Mouse (Mus musculus) liver, embryonic 14.5 days (tissue): ENCODE data around the gene Dcaf4. TPM values are rescaled to one million over a fixed set of nuclear protein-coding genes. Genes with fewer than 3 reads are reported as not detected.

Experiments
- ATAC-seq: fragments of 200-750 bp; cut with Nextera tagmentation; 2 replicates; pipeline ENCODE4 v1.8.0; 2017; ENCODE audit warnings: moderate number of reproducible peaks, mild to moderate bottlenecking, moderate library complexity; ENCODE audit not compliant: insufficient read depth
- DNase-seq, 3 experiments: peaks; one replicate each; pipeline ENCODE4 v3.0.0-alpha.2; 2012 to 2013; ENCODE audit warnings: low read depth in 3 of 3, low spot score in 3 of 3
- H3K27ac ChIP-seq: fragments of 300-500 bp; sonication (generic); 2 replicates; pipeline ENCODE4 v1.5.1; 2014; ENCODE audit warnings: moderate library complexity, mild to moderate bottlenecking, control low read depth, inconsistent platforms
- H3K27me3 ChIP-seq: fragments of 300-500 bp; sonication (generic); 2 replicates; pipeline ENCODE4 v1.6.1; 2014; ENCODE audit warnings: mild to moderate bottlenecking, low read length, moderate library complexity; ENCODE audit not compliant: control insufficient read depth, insufficient read depth
- H3K36me3 ChIP-seq: fragments of 300-500 bp; sonication (generic); replicated peaks from 2 replicates; pipeline ENCODE4 v1.6.1; 2014; ENCODE audit warnings: low read depth; ENCODE audit not compliant: control insufficient read depth, insufficient read depth
- H3K4me1 ChIP-seq, 2 experiments: fragments of 200-500 bp in 1 of 2; fragments of 300-500 bp in 1 of 2; sonication (generic) in 1 of 2; replicated peaks; 2 replicates each; pipeline ENCODE4 v1.6.1; 2012 to 2014; ENCODE audit warnings: antibody characterized with exemption in 1 of 2, inconsistent platforms in 1 of 2, low read length in 1 of 2; ENCODE audit not compliant: control insufficient read depth in 2 of 2, insufficient read depth in 2 of 2
- H3K4me2 ChIP-seq: fragments of 300-500 bp; sonication (generic); 2 replicates; pipeline ENCODE4 v1.6.1; 2014; ENCODE audit warnings: low read depth, mild to moderate bottlenecking, control low read depth, moderate library complexity
- H3K4me3 ChIP-seq, 2 experiments: fragments of 200-500 bp in 1 of 2; fragments of 300-500 bp in 1 of 2; sonication (generic) in 1 of 2; 2 replicates each; pipeline ENCODE4 v1.5.1; 2012 to 2014; ENCODE audit warnings: low read depth in 2 of 2, low read length in 2 of 2, mild to moderate bottlenecking in 2 of 2, control low read depth in 1 of 2, inconsistent platforms in 1 of 2, moderate library complexity in 1 of 2; ENCODE audit not compliant: insufficient read depth in 1 of 2
- H3K9ac ChIP-seq: fragments of 300-500 bp; sonication (generic); replicated peaks from 2 replicates; pipeline ENCODE4 v1.6.1; 2014; ENCODE audit warnings: mild to moderate bottlenecking, control low read depth, moderate library complexity
- H3K9me3 ChIP-seq: fragments of 300-500 bp; sonication (generic); 2 replicates; pipeline ENCODE4 v1.6.1; 2016; ENCODE audit warnings: low read length, mixed read lengths; ENCODE audit not compliant: control insufficient read depth
- CTCF ChIP-seq: IDR thresholded peaks from 2 replicates; pipeline ENCODE4 v1.5.1; 2016; ENCODE audit warnings: antibody characterized with exemption, low read depth, control low read depth
- EP300 ChIP-seq: IDR thresholded peaks from 2 replicates; pipeline ENCODE4 v1.6.1; 2016; ENCODE audit warnings: antibody characterized with exemption, low read depth
- WGBS: fragments of 180-500 bp; shearing (Covaris S2); extraction: QIAGEN DNeasy Blood & Tissue Kit; methylation state at CpG from one replicate; pipeline ENCODE4 v1.1.7; 2014; ENCODE audit not compliant: insufficient replicate concordance; 5-methylcytosine and 5-hydroxymethylcytosine counted together
- polyA plus RNA-seq, 2 experiments: library from polyadenylated mRNA; depleted of rRNA in 1 of 2; stranded (reverse) in 1 of 2; unstranded in 1 of 2; fragments of >200 nt; fragmentation: Nextera tagmentation in 1 of 2; extraction: Ambion mirVana in 1 of 2; gene quantifications; 2 replicates each; pipeline versions ENCODE4 v1.2.1 to v1.2.3; 2012 to 2014

The Dcaf4 gene
- polyA plus RNA-seq, 2 experiments = 9.5 to 9.8 TPM

DNA sequence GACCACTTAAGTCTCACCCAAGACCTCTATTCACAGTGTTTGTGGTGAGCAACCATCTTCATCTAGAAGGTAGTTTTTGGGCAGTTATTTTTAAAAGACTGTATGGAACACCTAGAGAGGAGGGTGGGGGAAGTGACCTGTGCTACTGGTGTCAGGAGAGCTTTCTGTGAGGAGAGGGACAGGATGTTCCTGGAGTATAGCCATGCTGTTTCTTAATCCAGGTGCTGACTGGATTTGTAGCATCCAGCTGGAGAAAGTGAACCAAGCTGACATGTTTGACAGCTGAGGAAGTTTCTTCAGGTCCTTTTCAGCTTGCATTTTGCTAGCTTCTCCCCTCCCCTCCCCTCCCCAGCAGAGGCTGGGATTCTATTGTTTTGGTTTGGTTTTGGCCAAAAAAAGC, 24.5 kb downstream of the Dcaf4 start:
- TF ChIP-seq EP300 = no peak
- TF ChIP-seq CTCF = no peak
- no peak overlapping the region for H3K4me3 ChIP-seq
- DNase-seq (no peak), ATAC-seq (no peak)
- no peaks in the 10 kb centered on the region for H3K9me3 ChIP-seq
- H3K9ac ChIP-seq = no peak overlapping the region
- H3K4me1 ChIP-seq = no peaks in the 10 kb centered on the region
- no peak overlapping the region for H3K27ac ChIP-seq
- no peaks in the 10 kb centered on the region for H3K27me3 ChIP-seq
- peaks cover 6% of the 10 kb centered on the region; the same call in 1 of the 2 replicates for H3K36me3 ChIP-seq
- H3K4me2 ChIP-seq = no peak overlapping the region

DNA sequence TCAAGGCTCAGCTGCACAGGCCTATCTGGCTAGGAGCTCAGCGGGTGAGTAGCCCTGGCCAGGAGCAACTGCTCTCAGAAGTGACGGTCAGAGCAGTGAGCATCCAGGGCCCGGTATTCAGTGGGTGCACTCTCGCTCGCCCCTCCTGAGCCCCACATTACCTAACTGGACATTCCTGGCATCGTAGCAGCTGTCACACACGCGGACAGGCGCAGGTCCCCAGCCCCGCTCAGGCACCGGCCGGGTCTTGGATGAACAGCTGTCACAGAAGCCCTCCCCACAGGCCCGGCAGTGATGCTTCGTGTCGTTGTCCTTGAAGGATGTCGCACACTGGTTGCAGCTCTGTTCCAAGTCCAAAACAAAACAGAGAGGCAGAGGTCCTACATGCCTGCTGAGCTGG, 31.0 kb downstream of the Dcaf4 start:
- Histone ChIP-seq H3K9me3 (no peaks in the 10 kb centered on the region), H3K27me3 (no peaks in the 10 kb centered on the region), H3K27ac (no peak overlapping the region), H3K36me3 (peaks cover 24% of the 10 kb centered on the region), H3K4me1 (peaks cover 6% of the 10 kb centered on the region in 2 experiments), H3K9ac (no peak overlapping the region), H3K4me3 (no peak overlapping the region), H3K4me2 (no peak overlapping the region)
- TF ChIP-seq EP300 (no peak), CTCF (no peak)
- ATAC-seq (no peak), DNase-seq (no peak)
- WGBS = 89% methylated on average over 16 of the region's 16 CpGs

DNA sequence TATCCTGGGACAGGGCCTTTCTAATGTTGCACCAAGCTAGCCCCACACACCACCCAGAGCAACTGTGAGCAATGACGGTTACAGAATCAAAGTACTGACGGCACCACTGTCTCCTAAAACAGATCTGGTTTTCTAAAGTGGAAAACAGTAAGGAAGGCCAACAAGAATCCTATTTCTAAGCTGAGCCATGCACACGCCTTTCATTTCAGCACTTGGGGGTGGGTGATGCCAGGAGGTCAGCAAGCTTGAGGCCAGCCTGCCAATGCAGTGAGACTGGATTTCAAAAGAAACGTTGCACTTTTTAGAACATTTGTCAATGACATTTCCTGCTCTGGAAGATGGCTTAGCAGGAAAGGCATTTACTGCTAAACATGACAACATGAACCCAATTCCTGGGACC, 33.5 kb downstream of the Dcaf4 start:
- Histone ChIP-seq H3K4me2 (no peak overlapping the region), H3K27me3 (no peaks in the 10 kb centered on the region), H3K9ac (no peak overlapping the region), H3K27ac (no peak overlapping the region), H3K9me3 (no peaks in the 10 kb centered on the region), H3K4me3 (no peak overlapping the region), H3K4me1 (peaks cover 6% of the 10 kb centered on the region in 2 experiments), H3K36me3 (peaks cover 26% of the 10 kb centered on the region)
- 63% methylated on average over 4 of the region's 4 CpGs for WGBS
- DNase-seq (no peak), ATAC-seq (no peak)
- TF ChIP-seq CTCF = no peak
- no peak for TF ChIP-seq EP300

DNA sequence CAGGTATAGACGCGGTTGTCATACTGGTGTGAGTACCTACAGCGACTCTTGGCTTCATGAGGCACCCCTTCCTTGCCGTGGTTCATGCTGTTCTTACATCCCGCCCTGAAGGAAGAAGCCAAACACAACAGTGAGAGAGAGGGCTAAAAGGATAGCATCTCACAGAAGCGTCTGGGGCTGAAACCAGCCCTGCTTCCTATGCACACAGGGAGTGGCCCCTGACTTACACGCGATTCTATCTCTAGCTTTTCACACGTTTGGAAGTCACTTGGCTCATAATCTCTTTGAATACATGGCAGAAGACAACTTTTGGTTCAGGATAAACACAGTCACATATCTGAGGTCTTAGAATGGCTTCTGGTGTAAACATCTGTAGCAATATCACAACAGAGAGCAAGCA, 35.3 kb downstream of the Dcaf4 start:
- Histone ChIP-seq H3K27me3 (no peaks in the 10 kb centered on the region), H3K4me3 (no peak overlapping the region), H3K4me1 (peaks cover 6 to 9% of the 10 kb centered on the region in 2 experiments), H3K9me3 (no peaks in the 10 kb centered on the region), H3K9ac (no peak overlapping the region), H3K27ac (no peak overlapping the region), H3K4me2 (no peak overlapping the region), H3K36me3 (peaks cover 26% of the 10 kb centered on the region)
- 0 out of 2 replicates have a peak, but pooled peaks have one; percentile 14 for TF ChIP-seq EP300
- no peak for TF ChIP-seq CTCF
- WGBS = 36% methylated on average over 9 of the region's 9 CpGs
- no peak for DNase-seq
- ATAC-seq = no peak

DNA sequence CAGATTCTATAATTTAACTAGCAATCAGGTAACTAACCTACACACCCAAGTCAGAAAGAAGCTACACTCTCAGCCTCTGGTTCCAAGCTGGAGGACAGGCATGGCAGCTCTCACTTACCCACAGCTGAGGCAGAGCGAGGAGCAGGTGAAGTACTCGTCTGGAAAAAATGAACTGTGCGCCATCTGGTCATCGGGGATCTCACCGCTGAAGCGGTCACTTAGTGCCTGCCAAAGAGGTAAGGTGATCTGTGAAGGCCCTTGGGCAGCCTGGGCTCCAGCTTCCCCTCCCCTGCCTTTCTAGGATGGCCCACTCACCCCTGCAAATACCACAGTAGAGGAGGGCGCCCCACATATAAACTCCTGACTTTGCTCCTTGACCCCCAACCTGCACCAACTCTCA, 38.2 kb downstream of the Dcaf4 start:
- Histone ChIP-seq H3K36me3 (peaks cover 19% of the 10 kb centered on the region), H3K4me2 (no peak overlapping the region), H3K9me3 (no peaks in the 10 kb centered on the region), H3K27me3 (no peaks in the 10 kb centered on the region), H3K9ac (no peak overlapping the region), H3K4me1 (peaks cover 6 to 12% of the 10 kb centered on the region in 2 experiments), H3K27ac (no peak overlapping the region), H3K4me3 (no peak overlapping the region)
- no peak for DNase-seq
- WGBS = 94% methylated on average over 7 of the region's 7 CpGs
- TF ChIP-seq EP300 (no peak), CTCF (no peak)
- ATAC-seq = no peak
